Mouse (Mus musculus): ENCODE data around the gene Ttc28.
A peak's percentile ranks its signal among the peaks of the same experiment; 100 is the strongest.

The Ttc28 gene

GRCm38 (mm10) chr5:111217447-111218110, 338.0 kb downstream of the Ttc28 start:
- DNase-seq: peak; percentile 14

- no peak for DNase-seq
Measured at GRCm38 (mm10) chr5:111218111-111218891, 338.7 kb downstream of the Ttc28 start.

DNA sequence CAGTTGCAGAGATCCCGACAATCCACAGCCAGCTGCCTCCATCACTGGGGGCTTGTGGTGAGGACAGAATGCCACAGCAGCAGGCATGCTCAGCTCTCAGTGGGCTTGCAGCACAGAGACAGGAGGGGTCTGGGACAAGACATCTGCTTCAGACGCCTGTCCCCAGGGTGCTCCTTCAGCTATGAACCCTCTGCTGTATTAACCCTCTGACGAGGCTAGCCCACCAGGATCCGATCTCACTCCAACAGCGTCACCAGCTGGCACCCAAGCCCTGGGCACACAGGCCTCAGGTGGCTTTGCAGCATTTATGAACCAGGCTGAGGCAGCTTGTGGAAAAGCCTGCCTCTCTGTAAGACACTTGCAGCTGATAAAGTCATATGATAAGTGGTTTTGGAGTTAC, 339.4 kb downstream of the Ttc28 start:
- DNase-seq: no peak

DNA sequence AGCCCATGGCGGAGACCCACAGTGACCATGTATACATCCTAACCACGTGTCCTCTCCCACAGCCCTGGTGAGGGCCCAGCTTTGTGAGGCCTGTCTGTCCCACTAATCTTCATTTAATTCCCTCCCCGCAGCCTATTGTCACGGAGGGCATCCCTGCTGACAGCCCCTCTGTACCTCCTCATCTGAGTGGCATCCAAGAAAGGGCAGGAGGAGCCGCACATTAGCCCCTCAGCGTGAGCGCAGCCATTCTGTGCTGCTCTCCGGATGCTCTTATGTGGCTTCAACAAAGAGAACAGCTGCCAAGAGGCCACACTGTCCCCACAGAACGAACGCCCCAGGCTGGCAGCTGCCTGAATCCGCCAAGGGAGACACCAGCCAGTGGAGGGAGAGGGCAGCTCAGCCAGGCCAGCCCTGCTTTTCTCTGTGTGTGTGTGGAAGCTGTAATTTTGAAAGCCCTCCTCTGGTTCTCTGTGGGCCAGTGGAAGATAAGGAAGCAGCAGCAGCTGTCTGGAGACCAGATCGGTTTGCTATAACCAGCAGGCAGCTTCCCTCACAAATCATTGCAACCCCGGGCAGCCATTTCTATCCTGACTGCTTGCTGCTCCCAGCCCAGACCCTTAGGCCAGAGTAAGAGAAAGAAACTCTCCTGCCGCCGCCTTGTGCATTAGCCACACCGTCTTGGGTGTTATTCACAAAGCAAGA, 341.2 kb downstream of the Ttc28 start:
- no peak for DNase-seq

DNA sequence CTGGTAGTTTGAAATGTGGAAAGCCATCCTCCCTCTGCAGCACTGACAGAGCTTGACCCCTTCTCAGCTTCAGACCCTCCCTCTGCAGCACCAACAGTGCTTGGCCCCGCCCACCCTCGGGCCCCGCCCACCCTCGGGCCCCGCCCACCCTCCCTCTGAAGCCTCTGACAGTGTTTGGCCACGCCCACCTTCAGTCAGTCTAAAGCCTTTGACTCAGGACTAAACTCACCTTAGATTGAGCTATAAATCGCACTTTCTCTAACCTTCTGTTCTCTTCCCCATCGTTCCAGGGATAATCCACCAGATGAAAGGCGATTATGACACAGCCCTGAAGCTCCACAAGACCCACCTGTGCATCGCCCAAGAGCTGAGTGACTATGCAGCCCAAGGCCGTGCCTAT, 343.2 kb downstream of the Ttc28 start:
- peak; percentile 42 for DNase-seq

- DNase-seq: no peak
Measured at GRCm38 (mm10) chr5:111225306-111225705, 345.7 kb downstream of the Ttc28 start.

DNA sequence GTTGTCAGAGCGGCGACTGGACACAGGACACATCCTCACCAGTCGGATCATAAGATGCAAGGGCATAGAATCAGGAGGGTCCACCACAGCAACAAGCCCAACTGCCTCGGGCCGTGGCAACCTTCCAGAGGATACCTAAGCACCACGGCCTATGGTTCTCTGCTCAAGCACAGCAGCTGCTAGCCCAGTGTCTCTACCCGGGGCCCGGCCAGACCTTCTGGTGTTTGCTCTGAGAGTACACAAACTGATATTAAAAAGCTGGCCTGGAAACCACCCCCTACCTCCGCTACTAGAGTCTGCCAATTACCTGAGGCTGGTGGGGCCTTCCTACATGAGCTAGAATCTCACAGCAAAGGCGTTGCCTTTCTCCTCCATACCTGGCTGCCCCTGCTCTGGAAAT, 346.9 kb downstream of the Ttc28 start:
- DNase-seq: no peak

- DNase-seq: no peak
Measured at GRCm38 (mm10) chr5:111227850-111228249, 348.2 kb downstream of the Ttc28 start.

- no peak for DNase-seq
Measured at GRCm38 (mm10) chr5:111228302-111229040, 348.9 kb downstream of the Ttc28 start.

GRCm38 (mm10) chr5:111229041-111229394, 349.4 kb downstream of the Ttc28 start:
- DNase-seq: no peak

GRCm38 (mm10) chr5:111229671-111230070, 350.1 kb downstream of the Ttc28 start:
- no peak for DNase-seq

DNA sequence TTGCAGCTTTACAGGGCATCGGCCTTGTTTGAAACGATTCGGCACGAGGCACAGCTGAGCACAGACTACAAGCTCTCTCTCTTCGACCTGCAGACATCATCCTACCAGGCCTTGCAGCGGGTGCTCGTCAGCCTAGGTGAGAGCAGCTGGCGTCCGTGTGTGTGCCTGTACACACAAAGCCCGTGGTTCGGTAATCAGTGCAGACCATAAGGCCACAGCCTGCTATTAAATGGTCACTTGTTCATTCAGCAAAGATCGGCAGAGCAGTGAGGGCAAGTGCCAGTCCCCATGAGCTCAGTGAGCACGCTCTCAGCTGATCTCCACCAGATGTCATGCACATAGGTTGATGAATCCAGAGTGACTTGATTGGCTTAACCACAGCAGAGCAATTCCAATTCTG, 351.4 kb downstream of the Ttc28 start:
- DNase-seq: no peak

- DNase-seq: no peak
Measured at GRCm38 (mm10) chr5:111231769-111232168, 352.2 kb downstream of the Ttc28 start.

GRCm38 (mm10) chr5:111233022-111233709, 353.6 kb downstream of the Ttc28 start:
- DNase-seq: no peak

DNA sequence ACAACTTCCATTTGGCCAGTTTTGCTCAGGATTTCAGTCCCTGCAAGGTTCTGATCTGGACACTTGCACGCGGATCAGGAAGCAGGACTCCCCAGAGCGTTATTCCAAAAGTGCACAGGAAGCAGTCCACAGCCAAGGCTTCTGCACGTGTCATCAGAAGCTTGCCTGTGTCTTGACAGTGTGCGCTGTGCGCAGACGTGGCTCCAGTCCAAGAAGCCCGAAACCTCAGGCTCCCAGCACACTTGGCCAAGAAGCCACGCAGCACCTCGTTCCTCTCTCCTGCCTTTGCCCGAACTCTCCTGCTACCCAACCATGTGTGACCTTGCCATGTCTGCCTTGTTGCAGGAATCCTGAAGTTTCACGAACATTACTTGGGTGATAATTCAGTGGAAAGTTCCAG, 355.5 kb downstream of the Ttc28 start:
- no peak for DNase-seq

- DNase-seq: no peak
Measured at GRCm38 (mm10) chr5:111237176-111237636, 357.6 kb downstream of the Ttc28 start.

GRCm38 (mm10) chr5:111239223-111239622, 359.6 kb downstream of the Ttc28 start:
- peak; percentile 83 for DNase-seq

GRCm38 (mm10) chr5:111243447-111244040, 363.9 kb downstream of the Ttc28 start:
- DNase-seq: no peak

GRCm38 (mm10) chr5:111244061-111244460, 364.5 kb downstream of the Ttc28 start:
- DNase-seq: no peak

GRCm38 (mm10) chr5:111247571-111248265, 368.1 kb downstream of the Ttc28 start:
- DNase-seq: no peak

- no peak for DNase-seq
Measured at GRCm38 (mm10) chr5:111252147-111252546, 372.5 kb downstream of the Ttc28 start.
